Mouse (Mus musculus) erythroblast, embryonic 14.5 days (primary cell): Measurements from ENCODE around the gene Abcd3.

Experiments
- GATA1 ChIP-seq: IDR thresholded peaks from 2 replicates; pipeline ENCODE4 v1.6.1; 2012; ENCODE audit warnings: low read length, inconsistent platforms, mixed read lengths
- TAL1 ChIP-seq: IDR thresholded peaks from 3 replicates; pipeline ENCODE4 v1.6.1; 2012; ENCODE audit warnings: low read length, inconsistent platforms, mixed read lengths

GRCm38 (mm10) chr3:121847296-121847695, 32.2 kb upstream of the Abcd3 start:
- no peak for TF ChIP-seq GATA1
- no peak for TF ChIP-seq TAL1
